Mouse (Mus musculus) monocyte, adult 5-6 weeks (primary cell): ENCODE measurements around the gene 1700015F17Rik. TPM values are rescaled to one million over a fixed set of nuclear protein-coding genes. Genes with fewer than 3 reads are reported as not detected.

Experiments
- ATAC-seq: fragments of 153-309, 156-312 bp; replicated peaks from 2 replicates; pipeline ENCODE4 v1.8.0; 2017; ENCODE audit warnings: mild to moderate bottlenecking; ENCODE audit not compliant: low TSS enrichment, insufficient number of reproducible peaks, severe bottlenecking, poor library complexity, low FRiP score
- total RNA-seq: library from RNA; stranded (forward); fragments of 200-1000, 200-491, 200-594 nt; gene quantifications from 3 replicates; pipeline ENCODE4 v1.2.3, GENCODE M21; 2017

Gene 1700015F17Rik
- not detected in 3 replicates for total RNA-seq

- no peak for ATAC-seq
These were observed at the start of gene 1700015F17Rik for GRCm38 (mm10) chr5:5479043-5479442. Gene 1700015F17Rik (minus strand): TSS chr5:5479143.

- no peak for ATAC-seq
These were observed 36.5 kb upstream of the 1700015F17Rik start for GRCm38 (mm10) chr5:5515411-5515810.

- peak; percentile 57; the same call in 1 of the 2 replicates for ATAC-seq
These were observed 35.5 kb upstream of the 1700015F17Rik start, which contains the start of gene Cldn12 for GRCm38 (mm10) chr5:5514196-5515076. Gene Cldn12 (minus strand): TSS chr5:5514958.

GRCm38 (mm10) chr5:5511401-5511800 lies 32.5 kb upstream of the 1700015F17Rik start:
- no peak for ATAC-seq

GRCm38 (mm10) chr5:5510989-5511388 lies 32.0 kb upstream of the 1700015F17Rik start:
- ATAC-seq, result no peak

- no peak for ATAC-seq
These were observed 31.5 kb upstream of the 1700015F17Rik start for GRCm38 (mm10) chr5:5510304-5510887.

GRCm38 (mm10) chr5:5508231-5508630 lies 29.3 kb upstream of the 1700015F17Rik start:
- no peak for ATAC-seq

GRCm38 (mm10) chr5:5507701-5508225 lies 28.8 kb upstream of the 1700015F17Rik start:
- no peak for ATAC-seq

- no peak for ATAC-seq
These were observed 25.5 kb upstream of the 1700015F17Rik start for GRCm38 (mm10) chr5:5504456-5504855.

GRCm38 (mm10) chr5:5503381-5503780 lies 24.4 kb upstream of the 1700015F17Rik start:
- ATAC-seq, result no peak

GRCm38 (mm10) chr5:5501583-5501982 lies 22.6 kb upstream of the 1700015F17Rik start:
- no peak for ATAC-seq

- no peak for ATAC-seq
These were observed 17.4 kb upstream of the 1700015F17Rik start for GRCm38 (mm10) chr5:5496393-5496792.

- no peak for ATAC-seq
These were observed 16.1 kb upstream of the 1700015F17Rik start for GRCm38 (mm10) chr5:5495042-5495441.

- ATAC-seq, result peak; percentile 61; the same call in 1 of the 2 replicates
These were observed 15.5 kb upstream of the 1700015F17Rik start for GRCm38 (mm10) chr5:5494269-5495005.

- ATAC-seq, result peak; percentile 24; the same call in 1 of the 2 replicates
These were observed 13.2 kb upstream of the 1700015F17Rik start for GRCm38 (mm10) chr5:5492163-5492562.

GRCm38 (mm10) chr5:5486071-5486470 lies 7.1 kb upstream of the 1700015F17Rik start:
- ATAC-seq, result no peak

- ATAC-seq, result no peak
These were observed 4.4 kb upstream of the 1700015F17Rik start for GRCm38 (mm10) chr5:5483254-5483858.

- peak; percentile 59 for ATAC-seq
These were observed 2.7 kb upstream of the 1700015F17Rik start for GRCm38 (mm10) chr5:5481662-5482061.

- no peak for ATAC-seq
These were observed 2.8 kb downstream of the 1700015F17Rik start for GRCm38 (mm10) chr5:5476133-5476532.
